Mouse (Mus musculus) erythroid progenitor cell, adult 5-6 weeks (primary cell): ENCODE data around the gene Zfp663. TPM values are rescaled to one million over a fixed set of nuclear protein-coding genes. Genes with fewer than 3 reads are reported as not detected.

ENCODE experiments used
- total RNA-seq, 2 experiments: library from RNA; stranded (forward) in 1 of 2; stranded (reverse) in 1 of 2; fragments of 150-400 nt in 1 of 2; fragments of 186-747, 209-891 nt in 1 of 2; gene quantifications; 2 replicates each; pipeline versions ENCODE4 v1.2.3 to v1.2.4; 2015 to 2017; ENCODE audit warnings: low replicate concordance in 2 of 2

The Zfp663 gene
- total RNA-seq, 2 experiments from 2014 or later: not detected

Other genes with a start within 250 kb of the Zfp663 start
- not detected in 2 replicates for gene Cdh22, start 133.9 kb downstream of the Zfp663 start, total RNA-seq (2015; ENCODE audit: low replicate concordance)
- gene Cdh22, start 133.9 kb downstream of the Zfp663 start, total RNA-seq (2017; ENCODE audit: low replicate concordance): not detected in 2 replicates
- gene Slc35c2, start 80.9 kb downstream of the Zfp663 start, total RNA-seq (2015; ENCODE audit: low replicate concordance): 11.9 and 18.0 TPM in 2 replicates
- 5.2 and 10.5 TPM in 2 replicates for gene Slc35c2, start 80.9 kb downstream of the Zfp663 start, total RNA-seq (2017; ENCODE audit: low replicate concordance)
- 16.3 and 25.9 TPM in 2 replicates for gene Elmo2, start 42.2 kb downstream of the Zfp663 start, total RNA-seq (2015; ENCODE audit: low replicate concordance)
- 8.6 and 13.1 TPM in 2 replicates for gene Elmo2, start 42.2 kb downstream of the Zfp663 start, total RNA-seq (2017; ENCODE audit: low replicate concordance)
- gene Zfp334, start 19.5 kb upstream of the Zfp663 start, total RNA-seq (2015; ENCODE audit: low replicate concordance): not detected in 2 replicates
- not detected in 2 replicates for gene Zfp334, start 19.5 kb upstream of the Zfp663 start, total RNA-seq (2017; ENCODE audit: low replicate concordance)
- not detected in 2 replicates for gene Ocstamp, start 31.7 kb upstream of the Zfp663 start, total RNA-seq (2015; ENCODE audit: low replicate concordance)
- gene Ocstamp, start 31.7 kb upstream of the Zfp663 start, total RNA-seq (2017; ENCODE audit: low replicate concordance): not detected in 2 replicates
- not detected in 2 replicates for gene Slc13a3, start 104.5 kb upstream of the Zfp663 start, total RNA-seq (2015; ENCODE audit: low replicate concordance)
- 0.13 and 0.91 TPM in 2 replicates for gene Slc13a3, start 104.5 kb upstream of the Zfp663 start, total RNA-seq (2017; ENCODE audit: low replicate concordance)
- not detected in 2 replicates for gene Trp53rka, start 124.6 kb upstream of the Zfp663 start, total RNA-seq (2015; ENCODE audit: low replicate concordance)
- gene Trp53rka, start 124.6 kb upstream of the Zfp663 start, total RNA-seq (2017; ENCODE audit: low replicate concordance): 1.4 and 2.9 TPM in 2 replicates
- gene Slc2a10, start 135.1 kb upstream of the Zfp663 start, total RNA-seq (2015; ENCODE audit: low replicate concordance): not detected in 2 replicates
- gene Slc2a10, start 135.1 kb upstream of the Zfp663 start, total RNA-seq (2017; ENCODE audit: low replicate concordance): not detected in 2 replicates
- gene Eya2, start 226.3 kb upstream of the Zfp663 start, total RNA-seq (2015; ENCODE audit: low replicate concordance): not detected in 2 replicates
- 0.77 TPM in 1 of 2 replicates, not detected in the other for gene Eya2, start 226.3 kb upstream of the Zfp663 start, total RNA-seq (2017; ENCODE audit: low replicate concordance)